ENCODE assay signal across 14 mouse cellular contexts in the genomic region with DNA sequence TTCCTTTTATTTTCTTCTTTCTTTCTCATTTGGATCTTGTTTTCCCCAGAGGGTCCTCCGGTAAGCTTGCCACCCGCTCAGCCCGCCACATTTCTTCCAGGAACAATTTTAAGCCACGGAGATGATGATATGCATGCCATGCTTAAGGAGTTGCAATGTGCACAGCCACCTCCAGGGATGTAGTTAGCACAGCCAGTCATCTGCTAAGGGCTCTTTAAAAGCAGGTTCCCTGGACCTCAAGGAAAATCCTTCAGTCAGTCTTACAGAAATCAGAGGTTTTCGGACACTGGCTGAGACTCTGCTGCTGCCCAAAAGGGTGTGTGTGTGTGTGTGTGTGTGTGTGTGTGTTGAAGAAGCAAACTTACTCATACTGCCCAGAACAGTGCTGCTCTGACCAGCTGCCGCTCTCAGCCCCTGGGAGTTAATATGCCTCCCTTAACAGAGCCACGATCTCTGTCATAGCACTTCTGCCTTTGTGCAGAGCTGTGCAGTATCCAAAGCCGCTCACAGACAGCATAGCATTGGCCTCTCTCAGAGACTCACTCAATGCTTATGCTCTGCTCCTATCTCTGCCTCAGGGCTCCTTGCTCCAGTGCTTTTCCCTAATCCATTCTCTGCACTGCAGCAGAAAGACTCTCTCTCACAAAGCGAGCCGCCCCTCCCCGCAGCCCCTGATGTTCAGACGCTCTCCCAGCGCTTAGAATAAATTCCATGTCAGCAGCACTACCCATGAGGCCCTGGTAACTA. TPM values are rescaled to one million over a fixed set of nuclear protein-coding genes. Genes with fewer than 3 reads are reported as not detected.
DNase-seq lines count a peak whose midpoint lies in the region; ATAC-seq lines count a peak whose summit lies in the region.
"Had no signal": no experiment of that assay in that cellular context is flagged by ENCODE, and none has a peak within 500 bp of the region (broad histone marks: within the 10 kb centered on the region; RNA-seq: fewer than 3 reads in every experiment).

No protein-coding gene starts in this region.

- no peak overlapping the region for H3K4me3 ChIP-seq in kidney, embryonic 15.5 days (replicated peaks)
- no peak overlapping the region for H3K4me3 ChIP-seq in forebrain, embryonic 13.5 days
- H3K4me3 ChIP-seq in liver, embryonic 11.5 days (ENCODE audit: low read depth, low read length): no peak overlapping the region
- H3K4me3 ChIP-seq: heart, embryonic 12.5 days had no signal

- intact Hi-C loops in left cerebral cortex, postnatal 25 days (cut with DNase I): no loop called here
- intact Hi-C loops in heart, postnatal 14 days (cut with DNase I): no loop called here

- H3K4me2 ChIP-seq in kidney, embryonic 15.5 days: no peak overlapping the region
- H3K4me2 ChIP-seq in forebrain, embryonic 13.5 days: no peak overlapping the region; the same call in 1 of the 2 replicates
- no peak overlapping the region for H3K4me2 ChIP-seq in liver, embryonic 11.5 days
- H3K4me2 ChIP-seq: heart, embryonic 12.5 days had no signal

- H3K4me1 ChIP-seq in kidney, embryonic 15.5 days: 0 out of 2 replicates have a peak, but pooled peaks cover 5% of the 10 kb centered on the region
- peaks cover 11% of the 10 kb centered on the region for H3K4me1 ChIP-seq in forebrain, embryonic 13.5 days
- H3K4me1 ChIP-seq in liver, embryonic 11.5 days (replicated peaks; ENCODE audit: control insufficient read depth, insufficient read depth, low read length): no peaks in the 10 kb centered on the region

- no peaks in the 10 kb centered on the region for H3K27me3 ChIP-seq in kidney, embryonic 15.5 days
- H3K27me3 ChIP-seq in forebrain, embryonic 13.5 days: no peaks in the 10 kb centered on the region
- no peaks in the 10 kb centered on the region for H3K27me3 ChIP-seq in liver, embryonic 11.5 days (replicated peaks; ENCODE audit: control insufficient read depth, insufficient read depth, low read length)
- H3K27me3 ChIP-seq: Patski had no signal

- no peak for DNase-seq in kidney, postnatal 10 days
- peak; percentile 18 to 60 for DNase-seq in left cerebral cortex, postnatal 25 days (ENCODE audit: low spot score in 2 of 2)
- peak; percentile 43 for DNase-seq in retina, embryonic 14.5 days (ENCODE audit: low spot score)
- DNase-seq in thymus, postnatal 10 days (ENCODE audit: low spot score in 2 of 2): no peak
- no peak for DNase-seq in heart, postnatal 14 days
- DNase-seq in liver, embryonic 11.5 days (ENCODE audit: low spot score): no peak
- DNase-seq: adrenal gland, postnatal 14 days; kidney, postnatal 14 days; liver had no signal

- no peaks in the 10 kb centered on the region for H3K36me3 ChIP-seq in kidney, embryonic 15.5 days
- H3K36me3 ChIP-seq in forebrain, embryonic 13.5 days (ENCODE audit: poor library complexity, severe bottlenecking): no peaks in the 10 kb centered on the region
- H3K36me3 ChIP-seq in liver, embryonic 11.5 days (ENCODE audit: control insufficient read depth, insufficient read depth, low read length): no peaks in the 10 kb centered on the region
- H3K36me3 ChIP-seq: heart, embryonic 12.5 days had no signal

- no peak overlapping the region for H3K9ac ChIP-seq in kidney, embryonic 15.5 days
- no peak overlapping the region for H3K9ac ChIP-seq in forebrain, embryonic 13.5 days
- no peak overlapping the region for H3K9ac ChIP-seq in liver, embryonic 11.5 days (ENCODE audit: low read depth, low read length)
- H3K9ac ChIP-seq: heart, embryonic 12.5 days had no signal

- 0 out of 2 replicates have a peak, but pooled peaks have one; percentile 60 for ATAC-seq in kidney, embryonic 15.5 days (replicated peaks; ENCODE audit: low FRiP score)
- peak; percentile 68 for ATAC-seq in forebrain, embryonic 13.5 days
- ATAC-seq in liver, embryonic 11.5 days (replicated peaks; ENCODE audit: low FRiP score): no peak
- ATAC-seq: Patski had no signal

- 73% methylated on average over 13 of the region's 13 CpGs for WGBS in kidney, embryonic 15.5 days
- 43% methylated on average over 13 of the region's 13 CpGs for WGBS in forebrain, embryonic 13.5 days
- WGBS in liver, embryonic 11.5 days: 77% methylated on average over 13 of the region's 13 CpGs

- no peaks in the 10 kb centered on the region for H3K9me3 ChIP-seq in kidney, embryonic 15.5 days (replicated peaks)
- H3K9me3 ChIP-seq in forebrain, embryonic 13.5 days (replicated peaks): no peaks in the 10 kb centered on the region
- no peaks in the 10 kb centered on the region for H3K9me3 ChIP-seq in liver, embryonic 11.5 days (ENCODE audit: control insufficient read depth, low read length)
- H3K9me3 ChIP-seq: heart, embryonic 12.5 days had no signal

- no peak overlapping the region for H3K27ac ChIP-seq in kidney, embryonic 15.5 days
- peak overlapping the region; percentile 14; the same call in 1 of the 2 replicates for H3K27ac ChIP-seq in forebrain, embryonic 13.5 days
- no peak overlapping the region for H3K27ac ChIP-seq in liver, embryonic 11.5 days (ENCODE audit: low read depth, low read length)
- H3K27ac ChIP-seq: macrophage had no signal

RNA-seq across cellular contexts. Expression of a gene that starts 5.1 kb away (rescaled TPM):
- polyA plus RNA-seq in kidney, embryonic 15.5 days (2015; fragmentation: Nextera tagmentation; extraction: Ambion mirVana): 0.23 and 0.57 TPM in 2 replicates
- 0.25 TPM in 1 of 2 replicates, not detected in the other for polyA plus RNA-seq in forebrain, embryonic 13.5 days (2015; fragmentation: Nextera tagmentation; extraction: Ambion mirVana)
- total RNA-seq in left cerebral cortex, postnatal 25 days (2021): under 1 TPM in 1 of 2 experiments, not detected in 1; 0.25 TPM
- total RNA-seq in heart, postnatal 14 days (2021): not detected
- 2.3 and 2.4 TPM in 2 replicates for polyA plus RNA-seq in liver, embryonic 11.5 days (2014; fragmentation: Nextera tagmentation; extraction: Ambion mirVana)
- polyA plus RNA-seq: heart, embryonic 12.5 days; macrophage; Patski had no signal

Comparison
In these comparisons a context has a peak if more than half of its experiments do, and no peak if none do; other contexts are left out.
1. DNase-seq: peak in left cerebral cortex, postnatal 25 days (2 of 2) and retina, embryonic 14.5 days (single experiment); none in kidney, postnatal 10 days (single experiment), thymus, postnatal 10 days (0 of 2), heart, postnatal 14 days (0 of 2) and liver, embryonic 11.5 days (single experiment).